Mouse (Mus musculus): ENCODE data around the gene Eif3l.

DNA sequence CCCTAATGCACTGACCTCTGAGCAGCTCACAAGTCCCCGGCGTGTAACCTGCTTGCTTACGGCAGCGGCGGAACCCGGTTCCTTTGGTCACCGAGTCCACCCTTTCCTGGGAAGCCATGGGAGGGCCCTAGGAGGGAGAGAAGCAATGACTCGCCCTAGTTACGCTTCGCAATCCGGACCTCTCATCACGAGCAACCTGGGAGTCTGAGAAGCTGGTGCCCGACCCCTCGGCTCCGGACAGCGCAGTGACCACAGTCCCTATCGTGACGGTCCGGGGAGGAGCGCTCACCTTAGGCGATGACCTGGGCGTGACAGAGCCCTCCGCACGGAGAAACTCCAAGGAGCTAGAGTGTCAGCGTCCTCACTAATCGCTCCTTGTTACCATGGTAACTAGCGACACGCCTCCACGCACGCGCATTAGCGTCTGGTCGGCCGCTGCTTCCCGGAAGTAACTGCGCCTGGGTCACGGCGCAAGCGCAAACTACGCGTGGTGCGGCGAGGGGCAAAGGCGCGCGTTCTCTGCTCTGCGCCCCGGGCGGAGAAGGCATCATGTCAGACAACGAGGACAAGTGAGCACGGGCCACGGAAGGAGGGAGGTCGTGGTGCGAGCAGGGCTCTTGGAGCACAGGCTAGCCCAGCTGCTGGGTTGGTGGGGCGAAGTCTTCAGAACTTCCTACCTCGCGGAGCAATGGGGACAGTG, 66.0 kb downstream of the Eif3l start, which contains the start of the genes Polr2f and 1700088E04Rik:
- no peak for TF ChIP-seq CTCF (IDR thresholded peaks at IDR 0.05; ENCODE audit: insufficient read depth, low read depth, low read length)
- peak; percentile 91 for TF ChIP-seq POLR2A (IDR thresholded peaks at IDR 0.05; ENCODE audit: insufficient read depth, low read depth, low read length)

Measured in olfactory bulb, adult 2 months (tissue).